Mouse (Mus musculus) brain, embryonic 14.5 days (tissue): ENCODE results near the gene Atp5g3.

ENCODE experiments used
- CTCF ChIP-seq: fragments of 200-500 bp; IDR thresholded peaks from 2 replicates; pipeline ENCODE4 v1.5.1; 2012; ENCODE audit warnings: inconsistent platforms, mild to moderate bottlenecking, moderate library complexity, borderline replicate concordance; ENCODE audit not compliant: insufficient read depth, insufficient read length; ENCODE audit errors: extremely low read depth
- POLR2A ChIP-seq: fragments of 200-500 bp; IDR thresholded peaks from 2 replicates; pipeline ENCODE4 v1.6.1; 2012; ENCODE audit warnings: mild to moderate bottlenecking, inconsistent platforms, borderline replicate concordance; ENCODE audit not compliant: poor library complexity, insufficient read depth, insufficient read length, severe bottlenecking; ENCODE audit errors: extremely low read depth

DNA sequence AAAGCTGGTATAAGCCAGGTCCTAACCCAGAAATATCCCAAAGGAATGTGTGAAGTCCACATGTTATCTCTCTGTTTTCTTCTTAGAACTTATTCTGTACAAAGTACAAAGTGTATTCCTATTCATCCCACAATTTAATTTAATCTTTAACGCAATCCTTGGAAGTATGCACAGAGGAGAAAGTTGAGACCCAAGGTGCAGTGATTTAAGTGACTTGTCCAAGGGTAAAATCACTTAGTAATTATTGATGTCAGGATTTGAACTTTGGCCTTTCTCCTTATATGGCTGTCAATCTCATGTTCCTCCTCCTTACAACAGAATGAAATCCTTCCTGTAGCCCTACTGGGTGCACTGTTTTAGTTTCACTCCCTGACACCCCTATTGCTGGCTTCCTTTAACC, 42.5 kb upstream of the Atp5g3 start:
- TF ChIP-seq POLR2A (no peak), CTCF (no peak)
